Mouse (Mus musculus): ENCODE measurements around the gene Tnpo1. TPM values are rescaled to one million over a fixed set of nuclear protein-coding genes. Genes with fewer than 3 reads are reported as not detected.
A peak's percentile ranks its signal among the peaks of the same experiment; 100 is the strongest.
"Not testable (repeated sequence)": the region's sequence is repeated elsewhere in the genome, so short reads cannot be mapped to it uniquely, and the experiment has no call there.

The Tnpo1 gene
- polyA plus RNA-seq, 1 experiment from 2014 or later: 52.2 TPM

- ATAC-seq (replicated peaks; ENCODE audit: insufficient number of reproducible peaks, low FRiP score, low TSS enrichment); H3K36me3 ChIP-seq (ENCODE audit: control insufficient read depth, insufficient read depth, low read length); H3K9me3 ChIP-seq (replicated peaks; ENCODE audit: control insufficient read depth, low read length); H3K4me1 ChIP-seq (ENCODE audit: control insufficient read depth, insufficient read depth, low read length); H3K4me3 ChIP-seq (ENCODE audit: low read depth, low read length); H3K4me2 ChIP-seq; H3K27me3 ChIP-seq (ENCODE audit: control insufficient read depth, insufficient read depth, low read length); H3K9ac ChIP-seq (ENCODE audit: low read depth, low read length); H3K27ac ChIP-seq (ENCODE audit: low read depth, low read length): not testable (repeated sequence)
- 70% methylated on average over 4 of the region's 4 CpGs for WGBS (ENCODE audit: insufficient replicate concordance)
Measured at GRCm38 (mm10) chr13:98816981-98817660, 109.1 kb downstream of the Tnpo1 start.

DNA sequence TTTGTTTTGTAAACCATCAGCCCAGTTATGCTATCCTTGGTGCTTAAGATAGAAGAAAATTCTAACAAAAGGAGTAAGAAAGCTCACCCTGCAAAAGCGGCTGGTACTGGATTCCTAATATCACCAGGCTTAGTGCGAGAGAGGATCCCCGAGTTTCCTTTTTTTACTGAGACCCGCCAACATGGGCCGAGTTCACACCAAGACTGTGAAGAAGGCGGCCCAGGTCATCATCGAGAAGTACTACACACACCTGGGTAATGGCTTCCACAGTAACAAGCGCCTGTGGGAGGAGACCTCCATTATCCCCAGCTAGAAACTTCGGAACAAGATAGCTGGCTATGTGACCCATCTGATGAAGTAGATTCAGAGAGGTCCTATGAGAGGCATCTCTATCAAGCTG is 109.6 kb downstream of the Tnpo1 start:
- no peak for ATAC-seq (replicated peaks; ENCODE audit: insufficient number of reproducible peaks, low FRiP score, low TSS enrichment)
- H3K36me3 ChIP-seq (ENCODE audit: control insufficient read depth, insufficient read depth, low read length): no peaks in the 10 kb centered on the region
- no peak overlapping the region for H3K9ac ChIP-seq (ENCODE audit: low read depth, low read length)
- no peak overlapping the region for H3K4me2 ChIP-seq
- H3K4me1 ChIP-seq (ENCODE audit: control insufficient read depth, insufficient read depth, low read length): peaks cover 3% of the 10 kb centered on the region
- 77% methylated on average over 9 of the region's 9 CpGs for WGBS (ENCODE audit: insufficient replicate concordance)
- no peak overlapping the region for H3K27ac ChIP-seq (ENCODE audit: low read depth, low read length)
- no peak overlapping the region for H3K4me3 ChIP-seq (ENCODE audit: low read depth, low read length)
- no peaks in the 10 kb centered on the region for H3K9me3 ChIP-seq (replicated peaks; ENCODE audit: control insufficient read depth, low read length)
- no peaks in the 10 kb centered on the region for H3K27me3 ChIP-seq (ENCODE audit: control insufficient read depth, insufficient read depth, low read length)

GRCm38 (mm10) chr13:98815147-98815785 is 110.9 kb downstream of the Tnpo1 start, which contains the start of gene Fcho2:
Fcho2 (minus strand) TSS chr13:98815449.
- under 1% methylated on average over 59 of the region's 61 CpGs for WGBS (ENCODE audit: insufficient replicate concordance)
- Histone ChIP-seq H3K9me3 (replicated peaks; ENCODE audit: control insufficient read depth, low read length) (no peaks in the 10 kb centered on the region), H3K27me3 (ENCODE audit: control insufficient read depth, insufficient read depth, low read length) (no peaks in the 10 kb centered on the region), H3K36me3 (ENCODE audit: control insufficient read depth, insufficient read depth, low read length) (no peaks in the 10 kb centered on the region), H3K4me3 (ENCODE audit: low read depth, low read length) (peak within 1 kb of the TSS; percentile 61), H3K4me2 (peak within 1 kb of the TSS; percentile 67), H3K27ac (ENCODE audit: low read depth, low read length) (peak within 1 kb of the TSS; percentile 99), H3K9ac (ENCODE audit: low read depth, low read length) (peak within 1 kb of the TSS; percentile 98), H3K4me1 (ENCODE audit: control insufficient read depth, insufficient read depth, low read length) (peaks cover 3% of the 10 kb centered on the region)
- peak; percentile 97 for ATAC-seq (replicated peaks; ENCODE audit: insufficient number of reproducible peaks, low FRiP score, low TSS enrichment)

DNA sequence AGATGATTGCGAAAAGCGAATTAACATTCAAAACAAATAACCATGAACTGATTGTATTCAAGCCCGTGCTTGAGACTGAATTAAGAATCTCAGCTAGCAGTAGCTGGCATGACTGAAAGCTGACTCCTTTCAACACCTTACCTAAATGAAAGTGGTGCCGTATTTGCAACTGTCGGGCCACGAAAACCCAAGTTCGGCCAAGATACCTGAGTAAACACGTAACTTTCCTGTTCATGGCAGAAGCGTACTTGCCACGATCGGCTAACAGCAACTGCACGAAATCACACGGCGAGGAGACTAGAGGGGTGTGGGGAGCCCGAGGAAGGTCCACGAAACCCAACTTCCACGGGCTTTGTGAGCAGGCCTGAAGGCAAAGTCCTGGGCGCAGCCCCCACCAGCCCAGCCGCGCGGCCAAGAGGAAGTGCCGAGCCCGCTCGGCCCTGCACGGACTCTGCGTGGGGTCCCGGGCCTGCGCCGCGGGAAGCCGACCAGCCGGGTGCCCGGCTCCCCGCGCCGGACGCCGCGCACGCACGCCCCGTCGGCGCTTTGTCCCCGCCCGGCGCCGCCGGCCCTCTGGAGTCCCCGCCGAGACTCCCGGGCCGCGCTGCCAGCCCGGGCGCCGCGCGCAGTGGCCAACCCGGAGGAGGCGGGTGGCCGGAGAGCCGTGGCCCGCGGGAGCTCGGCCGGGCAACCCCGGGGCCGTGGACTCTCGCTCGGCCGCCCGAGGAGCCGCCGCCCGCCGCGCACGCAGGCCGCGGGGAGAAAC is 111.7 kb downstream of the Tnpo1 start:
- H3K4me2 ChIP-seq: peak overlapping the region; percentile 67
- H3K4me3 ChIP-seq (ENCODE audit: low read depth, low read length): peak overlapping the region; percentile 61
- H3K27me3 ChIP-seq (ENCODE audit: control insufficient read depth, insufficient read depth, low read length): no peaks in the 10 kb centered on the region
- peak overlapping the region; percentile 98 for H3K9ac ChIP-seq (ENCODE audit: low read depth, low read length)
- peaks cover 3% of the 10 kb centered on the region for H3K4me1 ChIP-seq (ENCODE audit: control insufficient read depth, insufficient read depth, low read length)
- H3K36me3 ChIP-seq (ENCODE audit: control insufficient read depth, insufficient read depth, low read length): no peaks in the 10 kb centered on the region
- WGBS (ENCODE audit: insufficient replicate concordance): under 1% methylated on average over 68 of the region's 81 CpGs
- peak overlapping the region; percentile 99 for H3K27ac ChIP-seq (ENCODE audit: low read depth, low read length)
- peak; percentile 57 for ATAC-seq (replicated peaks; ENCODE audit: insufficient number of reproducible peaks, low FRiP score, low TSS enrichment)
- no peaks in the 10 kb centered on the region for H3K9me3 ChIP-seq (replicated peaks; ENCODE audit: control insufficient read depth, low read length)

GRCm38 (mm10) chr13:98813596-98814274 is 112.4 kb downstream of the Tnpo1 start:
- H3K27ac ChIP-seq (ENCODE audit: low read depth, low read length): peak overlapping the region; percentile 99
- no peaks in the 10 kb centered on the region for H3K27me3 ChIP-seq (ENCODE audit: control insufficient read depth, insufficient read depth, low read length)
- WGBS (ENCODE audit: insufficient replicate concordance): 28% methylated on average over 12 of the region's 12 CpGs
- peak overlapping the region; percentile 98 for H3K9ac ChIP-seq (ENCODE audit: low read depth, low read length)
- ATAC-seq (replicated peaks; ENCODE audit: insufficient number of reproducible peaks, low FRiP score, low TSS enrichment): no peak
- peaks cover 3% of the 10 kb centered on the region for H3K4me1 ChIP-seq (ENCODE audit: control insufficient read depth, insufficient read depth, low read length)
- H3K36me3 ChIP-seq (ENCODE audit: control insufficient read depth, insufficient read depth, low read length): no peaks in the 10 kb centered on the region
- H3K4me3 ChIP-seq (ENCODE audit: low read depth, low read length): peak overlapping the region; percentile 61
- peak overlapping the region; percentile 67 for H3K4me2 ChIP-seq
- no peaks in the 10 kb centered on the region for H3K9me3 ChIP-seq (replicated peaks; ENCODE audit: control insufficient read depth, low read length)

- H3K4me3 ChIP-seq (ENCODE audit: low read depth, low read length): peak overlapping the region; percentile 61
- 60% methylated on average over 2 of the region's 2 CpGs for WGBS (ENCODE audit: insufficient replicate concordance)
- no peak for ATAC-seq (replicated peaks; ENCODE audit: insufficient number of reproducible peaks, low FRiP score, low TSS enrichment)
Measured at GRCm38 (mm10) chr13:98813167-98813566, 113.0 kb downstream of the Tnpo1 start.

GRCm38 (mm10) chr13:98812285-98812684 is 113.9 kb downstream of the Tnpo1 start:
- 68% methylated on average over 4 of the region's 4 CpGs for WGBS (ENCODE audit: insufficient replicate concordance)
- no peak for ATAC-seq (replicated peaks; ENCODE audit: insufficient number of reproducible peaks, low FRiP score, low TSS enrichment)
- no peak overlapping the region for H3K4me3 ChIP-seq (ENCODE audit: low read depth, low read length)
- H3K36me3 ChIP-seq (ENCODE audit: control insufficient read depth, insufficient read depth, low read length): no peaks in the 10 kb centered on the region
- no peaks in the 10 kb centered on the region for H3K27me3 ChIP-seq (ENCODE audit: control insufficient read depth, insufficient read depth, low read length)
- peak overlapping the region; percentile 31; the same call in 1 of the 2 replicates for H3K4me2 ChIP-seq
- no peaks in the 10 kb centered on the region for H3K9me3 ChIP-seq (replicated peaks; ENCODE audit: control insufficient read depth, low read length)
- no peak overlapping the region for H3K9ac ChIP-seq (ENCODE audit: low read depth, low read length)
- H3K4me1 ChIP-seq (ENCODE audit: control insufficient read depth, insufficient read depth, low read length): peaks cover 3% of the 10 kb centered on the region; the same call in 1 of the 2 replicates
- no peak overlapping the region for H3K27ac ChIP-seq (ENCODE audit: low read depth, low read length)

More at GRCm38 (mm10) chr13:98813167-98813566, 113.0 kb downstream of the Tnpo1 start:
- Histone ChIP-seq H3K9ac (ENCODE audit: low read depth, low read length) (no peak overlapping the region), H3K27me3 (ENCODE audit: control insufficient read depth, insufficient read depth, low read length) (no peaks in the 10 kb centered on the region), H3K36me3 (ENCODE audit: control insufficient read depth, insufficient read depth, low read length) (no peaks in the 10 kb centered on the region), H3K4me2 (peak overlapping the region; percentile 67), H3K9me3 (replicated peaks; ENCODE audit: control insufficient read depth, low read length) (no peaks in the 10 kb centered on the region), H3K4me1 (ENCODE audit: control insufficient read depth, insufficient read depth, low read length) (peaks cover 3% of the 10 kb centered on the region), H3K27ac (ENCODE audit: low read depth, low read length) (no peak overlapping the region)

DNA sequence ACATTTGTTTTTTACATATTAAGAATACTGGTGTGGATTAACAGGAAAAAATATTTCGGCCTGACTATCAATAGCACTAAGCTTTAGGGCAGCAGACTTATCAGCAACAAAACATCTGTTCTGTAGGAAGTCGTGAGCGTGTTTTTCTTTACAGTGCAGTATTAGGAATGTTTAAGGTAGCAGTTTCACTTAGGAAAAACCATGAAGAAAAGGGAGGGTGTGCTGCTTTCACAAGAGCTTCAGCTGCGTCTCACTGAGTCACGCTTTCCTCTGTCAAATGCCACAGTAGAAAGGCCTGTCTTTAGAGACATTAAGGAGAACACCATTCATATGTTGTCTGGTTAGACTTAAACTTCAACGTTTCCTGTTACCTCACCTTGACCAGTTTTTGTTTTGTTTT is 116.0 kb downstream of the Tnpo1 start:
- peak overlapping the region; percentile 54 for H3K4me2 ChIP-seq
- ATAC-seq (replicated peaks; ENCODE audit: insufficient number of reproducible peaks, low FRiP score, low TSS enrichment): peak; percentile 28; the same call in 1 of the 2 replicates
- H3K36me3 ChIP-seq (ENCODE audit: control insufficient read depth, insufficient read depth, low read length): no peaks in the 10 kb centered on the region
- peak overlapping the region; percentile 81; the same call in 1 of the 2 replicates for H3K27ac ChIP-seq (ENCODE audit: low read depth, low read length)
- H3K27me3 ChIP-seq (ENCODE audit: control insufficient read depth, insufficient read depth, low read length): no peaks in the 10 kb centered on the region
- H3K4me1 ChIP-seq (ENCODE audit: control insufficient read depth, insufficient read depth, low read length): no peaks in the 10 kb centered on the region
- 34% methylated on average over 6 of the region's 6 CpGs for WGBS (ENCODE audit: insufficient replicate concordance)
- H3K4me3 ChIP-seq (ENCODE audit: low read depth, low read length): no peak overlapping the region
- H3K9ac ChIP-seq (ENCODE audit: low read depth, low read length): no peak overlapping the region
- no peaks in the 10 kb centered on the region for H3K9me3 ChIP-seq (replicated peaks; ENCODE audit: control insufficient read depth, low read length)
